Mouse (Mus musculus) embryo, embryonic 11.5 days (tissue): Measurements from ENCODE around the gene Rhof.

Experiments
- DNase-seq: peaks from one replicate; pipeline ENCODE4 v3.0.0-alpha.2; 2012; ENCODE audit warnings: low read depth, low spot score

Rhof gene

DNA sequence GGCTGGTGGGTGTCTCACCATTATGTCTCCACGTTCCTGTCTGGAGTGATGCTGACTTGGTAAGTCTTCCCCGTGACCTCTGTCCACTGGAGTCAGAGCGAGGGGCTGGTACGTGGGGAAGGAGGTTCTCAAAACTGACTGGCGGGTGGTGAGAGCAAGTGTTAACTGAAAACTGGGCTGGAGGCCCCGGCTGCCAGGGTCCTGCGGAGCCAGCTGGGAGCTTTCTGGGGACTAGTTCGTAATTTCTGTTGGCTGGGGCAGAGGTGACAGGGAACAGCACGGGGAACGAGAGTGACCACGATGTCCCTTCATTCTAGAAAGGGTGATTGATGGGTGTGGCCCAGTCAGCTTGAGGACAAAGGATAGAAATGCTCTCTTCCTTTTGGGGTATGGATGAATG lies 18.4 kb downstream of the Rhof start:
- no peak for DNase-seq

DNA sequence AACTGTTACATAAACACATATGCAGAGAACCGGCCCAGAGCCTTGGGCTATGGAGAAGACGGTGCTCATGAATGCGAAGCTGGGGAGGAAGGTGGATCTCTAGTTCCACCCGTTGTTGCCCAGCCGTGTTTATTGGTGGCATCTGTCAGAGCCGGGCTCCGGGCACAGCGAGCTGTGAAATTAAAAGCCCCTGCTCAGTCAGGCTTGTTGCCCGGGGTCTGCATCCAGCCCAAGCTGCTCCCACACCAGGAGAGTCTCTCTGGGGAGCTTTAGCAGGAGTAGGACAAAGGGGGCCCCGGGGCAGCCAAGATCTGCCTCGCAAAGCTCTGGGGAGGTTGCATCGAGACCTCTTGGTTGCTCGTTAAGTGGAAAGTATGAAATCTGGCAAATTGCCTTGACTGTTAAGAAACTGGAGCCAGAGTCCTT lies 22.2 kb downstream of the Rhof start:
- DNase-seq: no peak

DNA sequence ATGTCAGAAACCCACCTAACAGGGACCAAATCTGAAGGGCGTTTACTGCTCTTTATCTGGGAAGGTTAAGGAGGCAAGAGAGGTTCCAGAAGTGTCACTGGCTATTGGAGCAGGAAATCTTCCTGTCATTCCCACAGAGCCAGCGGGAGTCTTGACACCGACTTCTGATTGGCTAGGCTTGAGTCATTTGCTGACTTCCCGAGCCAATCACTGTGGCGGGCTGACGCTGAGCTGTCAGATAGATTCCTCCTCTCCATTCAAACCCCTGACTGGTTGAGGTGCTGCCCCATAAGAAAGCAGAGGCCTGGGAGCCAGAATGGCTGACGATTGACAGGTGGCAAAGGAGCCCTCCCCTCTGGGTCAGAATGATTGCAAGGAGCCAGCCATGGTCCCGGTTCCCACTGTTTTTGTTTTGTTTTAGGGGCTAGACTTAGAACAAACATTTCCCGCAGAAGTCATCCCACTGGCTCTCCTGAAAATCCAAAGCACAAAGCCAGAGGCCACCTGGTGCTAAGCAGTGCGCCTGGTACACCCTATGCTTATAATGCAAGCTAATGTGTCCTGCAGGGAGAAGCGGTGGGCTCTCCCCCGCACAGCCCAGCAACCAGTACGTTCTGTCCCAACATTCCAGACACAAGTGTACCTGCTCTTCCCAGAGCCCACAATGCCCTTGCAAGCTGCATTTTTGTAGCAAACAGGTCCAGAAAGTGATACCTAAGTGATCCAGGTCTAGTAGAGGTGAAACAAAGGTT lies 22.9 kb downstream of the Rhof start:
- DNase-seq: no peak

DNA sequence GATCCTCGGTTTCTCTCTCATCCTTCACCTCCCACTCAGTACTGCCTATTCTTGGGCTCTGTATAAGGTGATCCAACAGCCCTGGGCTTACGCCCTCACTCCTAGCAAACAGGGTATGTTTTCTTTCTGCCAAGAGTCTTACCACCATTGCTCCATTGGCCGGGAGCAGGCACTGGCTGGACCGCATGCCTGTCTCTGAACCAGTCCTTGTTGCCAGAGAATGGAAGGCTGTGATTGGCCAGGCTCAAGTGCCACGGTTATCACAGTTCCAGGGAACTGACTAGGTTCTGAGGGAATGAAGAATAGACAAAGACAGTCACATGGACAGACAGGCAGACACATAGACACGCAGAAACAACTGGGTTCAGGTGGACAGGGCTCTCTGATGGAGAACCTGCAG lies 27.7 kb downstream of the Rhof start:
- no peak for DNase-seq

DNA sequence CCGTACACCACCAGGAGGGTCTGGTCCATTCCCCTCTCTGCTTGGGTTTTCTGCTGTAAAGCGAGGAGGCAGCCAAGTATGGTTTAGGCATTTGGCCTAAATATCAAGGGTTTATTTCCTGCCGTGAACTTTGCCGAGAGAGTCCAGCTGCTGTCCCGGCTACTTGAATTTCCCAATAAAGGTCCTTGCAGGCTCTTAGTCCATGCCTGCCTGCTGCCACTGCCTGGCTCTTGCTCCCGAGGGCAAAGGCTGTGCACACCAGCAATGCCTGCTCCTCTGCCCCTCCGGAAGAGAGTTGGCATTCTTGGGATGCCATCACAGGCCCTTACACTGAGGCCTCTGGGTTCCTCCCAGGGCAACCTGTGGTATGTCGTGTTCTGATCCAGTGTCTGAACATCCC lies 28.9 kb downstream of the Rhof start:
- DNase-seq: no peak

DNA sequence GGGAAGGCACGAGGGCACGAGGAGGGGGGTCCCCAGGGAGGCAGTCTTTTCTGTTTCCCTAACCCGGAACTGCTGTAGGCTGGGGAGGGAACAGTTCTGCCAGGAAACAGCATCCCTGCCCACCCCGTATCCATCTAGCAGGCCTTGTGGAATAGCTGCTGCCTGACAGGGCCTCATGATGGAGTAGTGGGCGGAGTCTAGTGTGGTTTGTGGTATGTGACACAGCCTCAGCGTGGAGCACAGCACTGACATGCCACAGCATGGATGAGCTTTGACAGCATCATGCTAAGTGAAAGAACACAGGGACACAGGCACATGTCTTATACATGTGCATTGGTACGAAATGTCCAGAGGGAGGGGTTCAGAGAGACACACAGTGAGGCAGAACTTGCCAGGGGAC lies 30.1 kb downstream of the Rhof start:
- no peak for DNase-seq

DNA sequence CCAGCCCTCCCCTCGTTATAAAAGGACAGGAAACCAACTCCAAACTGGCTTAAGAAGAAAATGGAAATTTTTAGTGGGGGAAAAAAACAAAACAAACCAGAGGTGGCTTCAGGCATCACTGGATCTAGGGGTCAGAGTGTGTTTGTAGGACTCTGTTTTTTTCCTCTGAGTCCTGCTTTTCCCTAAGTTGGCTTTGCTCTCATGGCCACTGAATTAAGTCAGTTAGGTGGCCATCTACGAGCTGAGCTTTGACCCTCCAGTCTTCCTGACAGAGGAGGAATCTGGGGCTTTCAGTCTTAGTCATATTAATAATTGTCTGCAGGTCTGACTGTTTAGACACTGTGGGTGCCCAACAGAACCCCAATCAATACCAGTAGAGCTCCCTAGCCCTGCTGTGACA lies 34.0 kb downstream of the Rhof start:
- no peak for DNase-seq

DNA sequence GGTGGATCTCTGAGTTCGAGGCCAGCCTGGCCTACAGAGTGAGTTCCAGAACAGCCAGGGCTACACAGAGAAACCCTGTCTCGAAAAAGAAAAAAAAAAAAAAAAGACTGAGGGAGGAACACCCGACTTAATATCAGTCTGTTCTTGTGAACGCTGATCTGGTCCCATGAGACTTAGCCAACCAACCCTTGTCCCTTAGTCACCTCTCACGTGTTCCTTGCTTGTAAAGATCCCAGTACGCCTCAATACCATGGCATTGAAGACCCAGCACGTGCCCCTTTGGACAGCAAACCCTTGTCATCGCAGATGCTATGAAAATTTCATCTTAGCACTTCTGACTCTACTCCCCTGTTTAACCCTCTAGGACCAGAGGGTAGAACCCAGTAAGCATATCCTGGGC lies 36.2 kb downstream of the Rhof start:
- DNase-seq: no peak

DNA sequence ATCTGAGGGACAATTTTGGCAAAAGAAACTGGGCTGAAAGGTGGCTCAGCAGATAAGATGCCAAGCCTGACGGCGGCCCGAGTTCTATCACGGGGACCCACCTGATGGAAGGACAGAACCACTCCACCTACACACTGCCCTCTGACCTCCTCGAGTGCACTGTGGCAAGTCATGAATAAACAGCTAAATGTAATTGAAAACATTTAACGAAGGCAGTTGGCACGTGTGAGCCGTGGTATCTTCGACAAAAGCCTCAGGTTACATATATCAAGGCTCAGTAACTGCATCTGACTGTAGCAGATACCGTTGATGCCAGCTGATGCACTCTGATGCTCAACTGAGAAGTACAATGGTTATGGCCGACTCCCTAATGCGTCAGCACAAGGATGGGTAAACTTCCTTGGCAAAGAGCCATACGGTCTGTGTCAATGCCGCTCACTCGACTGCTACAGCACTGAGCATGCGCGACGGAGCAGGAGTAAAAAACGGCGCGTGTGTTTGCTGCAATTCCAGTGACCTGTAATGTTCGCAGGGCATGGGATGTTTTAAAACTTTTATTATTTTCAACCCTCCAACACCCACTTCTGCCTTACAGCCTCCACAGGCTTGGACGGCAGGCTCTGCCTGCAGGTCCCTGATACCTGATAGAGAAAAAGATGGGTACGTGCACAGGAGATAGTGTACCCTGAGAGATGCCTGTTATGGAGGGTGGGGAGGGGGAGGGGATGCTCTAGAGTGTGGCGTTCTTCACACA lies 38.1 kb downstream of the Rhof start:
- no peak for DNase-seq

DNA sequence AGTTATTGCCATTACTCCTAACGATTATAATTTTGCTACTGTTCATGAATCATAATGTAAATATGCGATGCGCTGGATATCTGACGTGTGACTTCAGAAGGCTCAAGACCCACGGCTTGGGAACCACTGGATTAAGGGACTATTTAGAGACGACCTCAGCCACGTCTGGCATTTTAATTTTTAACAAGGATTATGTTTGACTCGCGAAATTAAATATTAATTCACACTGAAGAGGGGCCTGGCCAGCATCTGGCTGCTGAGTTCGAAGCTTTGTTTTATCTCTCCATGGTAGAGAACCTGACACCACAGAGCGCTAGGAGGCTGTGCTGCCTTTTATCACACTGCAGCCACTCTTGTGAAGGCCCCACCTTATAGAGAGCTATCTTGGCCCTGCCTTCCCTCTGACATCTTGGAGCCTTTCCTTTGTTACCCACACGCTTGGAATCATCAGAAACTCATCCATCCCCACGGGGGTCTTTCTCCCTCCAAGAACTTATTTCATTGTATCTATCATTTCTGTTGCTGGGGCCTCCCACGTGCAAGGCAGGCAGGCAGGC lies 39.3 kb downstream of the Rhof start:
- DNase-seq: no peak

DNA sequence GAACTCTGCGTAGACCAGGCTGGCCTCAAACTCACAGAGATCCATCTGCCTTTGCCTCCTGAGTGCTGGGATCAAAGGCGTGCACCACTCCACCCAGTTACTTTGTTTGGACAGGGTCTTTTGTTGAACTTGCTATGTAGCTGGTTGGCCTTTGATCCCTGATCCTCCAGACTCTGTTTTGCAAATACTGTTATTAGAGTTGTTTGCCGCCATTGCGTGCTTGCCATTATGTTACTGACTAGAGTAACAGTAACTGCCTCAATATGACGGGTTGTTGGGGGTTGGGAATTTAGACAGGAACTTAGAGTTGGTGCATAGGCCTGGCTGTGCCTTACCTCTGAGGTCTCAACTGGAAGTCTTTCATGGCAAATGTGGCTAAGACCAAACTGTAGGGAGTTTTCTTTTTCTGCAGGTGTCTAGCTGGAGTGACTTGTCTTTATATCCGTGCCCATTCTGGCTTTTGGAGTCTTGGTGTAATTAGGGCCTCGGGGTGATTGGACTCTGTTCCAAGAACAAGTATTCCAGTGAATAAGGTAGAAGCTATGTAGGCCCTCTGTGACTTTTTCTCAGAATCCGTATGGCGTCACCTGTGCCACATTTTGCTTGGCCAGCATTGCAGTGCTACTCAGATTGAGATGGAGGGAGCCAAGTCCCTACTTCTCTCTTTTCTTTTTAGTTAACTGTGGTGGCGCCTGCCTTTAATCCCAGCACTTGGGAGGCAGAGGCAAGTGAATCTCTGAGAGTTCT lies 41.8 kb downstream of the Rhof start:
- DNase-seq: no peak

DNA sequence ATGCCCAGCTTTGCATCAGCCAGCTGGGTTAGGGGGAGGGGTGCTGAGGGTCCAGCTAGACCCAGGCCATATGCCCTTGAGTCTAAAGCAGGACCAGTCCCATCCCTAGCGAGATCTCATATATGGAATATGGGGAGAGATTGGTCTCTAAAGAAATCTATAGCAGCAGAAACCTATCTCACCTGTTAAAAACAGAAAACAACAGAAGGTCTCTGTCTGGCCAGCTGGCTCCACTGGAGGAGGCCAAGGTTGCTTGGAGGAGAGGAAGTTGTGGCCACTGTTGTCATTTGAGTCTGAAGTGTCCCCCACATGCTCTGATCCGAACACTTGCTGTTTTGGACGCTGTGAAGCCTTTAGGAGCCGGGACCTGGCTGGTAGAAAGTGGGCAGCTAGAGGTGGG lies 43.7 kb downstream of the Rhof start:
- no peak for DNase-seq

DNA sequence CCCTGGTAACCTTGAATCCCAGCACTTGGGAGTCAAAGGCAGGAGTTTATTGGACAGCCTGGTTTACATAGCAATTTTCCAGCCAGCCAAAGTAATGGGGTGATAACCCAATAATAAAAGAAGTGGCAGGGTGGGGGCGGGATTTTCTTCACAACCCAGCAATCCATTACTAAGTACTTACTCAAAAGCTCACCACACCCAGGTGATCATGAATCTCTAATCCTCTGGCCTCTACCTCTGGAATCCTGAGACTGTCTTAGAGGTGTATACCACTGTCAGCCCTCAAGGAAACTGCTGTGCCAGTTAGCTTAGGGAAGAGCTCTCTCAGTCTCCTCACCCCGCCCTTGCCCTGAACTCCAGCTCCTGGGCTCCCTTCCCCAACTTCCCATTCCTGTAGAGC lies 46.0 kb downstream of the Rhof start:
- no peak for DNase-seq

DNA sequence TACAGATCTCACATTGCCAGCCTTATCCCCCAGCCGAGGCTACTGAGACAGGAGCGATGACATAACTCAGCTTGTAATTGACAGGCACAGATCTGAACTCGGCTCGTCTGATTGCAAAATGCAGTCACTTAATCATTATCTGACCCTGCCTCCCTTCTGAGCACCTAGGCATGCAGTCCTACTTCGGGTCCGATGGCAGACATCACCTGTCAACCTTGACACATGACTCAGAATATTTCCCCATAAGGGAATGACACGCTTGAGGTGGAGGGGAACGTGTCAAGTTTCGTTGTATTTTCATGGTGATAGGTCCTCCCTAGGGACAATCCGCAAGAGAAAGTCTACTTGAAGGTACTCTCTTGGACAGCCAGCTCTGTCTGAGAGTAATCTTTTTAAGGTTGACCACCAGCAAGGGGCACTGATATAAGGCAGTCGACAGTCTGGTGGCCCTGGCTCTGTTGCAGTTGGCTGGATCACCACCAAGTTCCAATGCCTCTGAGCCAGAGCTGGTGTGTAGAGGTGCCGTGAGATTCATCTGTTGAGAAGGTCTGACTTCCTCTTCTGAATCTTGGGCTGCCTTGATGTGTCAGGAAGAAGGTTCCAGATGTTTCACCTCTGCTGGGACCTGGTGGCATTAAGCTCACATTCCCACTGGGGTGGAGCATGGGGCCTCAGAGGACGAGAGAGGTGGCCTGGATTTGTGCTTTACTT lies 49.0 kb downstream of the Rhof start:
- DNase-seq: no peak

DNA sequence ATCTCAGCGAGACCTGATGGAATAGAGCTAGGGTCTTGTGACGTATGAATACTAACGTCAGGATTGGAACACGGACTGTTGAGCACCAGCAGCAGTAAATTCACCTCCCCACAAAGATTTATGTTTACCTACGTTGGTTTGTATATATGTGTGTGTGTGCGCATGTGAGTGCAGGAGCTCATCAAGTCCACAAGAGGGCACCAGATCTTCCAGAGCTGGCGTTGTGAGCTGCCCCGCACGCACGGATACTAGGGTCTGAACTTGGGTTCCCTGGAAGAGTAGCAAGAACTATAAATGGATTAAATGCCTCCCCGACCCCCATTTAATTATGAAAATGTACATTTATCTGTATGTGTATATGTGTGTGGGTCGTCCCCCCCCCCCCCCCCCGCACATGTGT lies 52.0 kb downstream of the Rhof start:
- no peak for DNase-seq

DNA sequence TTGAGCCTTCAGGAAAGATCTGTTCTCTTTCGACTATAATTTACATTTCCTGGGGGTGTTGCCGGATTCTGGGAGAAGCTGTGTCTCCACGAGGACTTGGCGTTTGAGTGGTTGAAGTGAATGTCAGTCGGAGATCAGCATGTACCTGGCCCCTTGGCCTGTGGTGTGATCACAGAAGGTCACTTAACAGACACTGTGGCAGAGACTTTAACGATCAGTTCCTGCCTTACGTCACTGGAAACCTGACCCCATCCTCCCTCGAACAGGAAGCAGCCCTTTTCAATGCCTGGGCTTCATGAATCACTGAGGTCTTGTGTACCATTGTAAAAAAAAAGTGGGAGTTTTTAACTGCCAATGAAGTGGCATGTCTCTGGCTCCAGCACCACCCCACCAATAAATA lies 52.5 kb downstream of the Rhof start:
- DNase-seq: no peak

DNA sequence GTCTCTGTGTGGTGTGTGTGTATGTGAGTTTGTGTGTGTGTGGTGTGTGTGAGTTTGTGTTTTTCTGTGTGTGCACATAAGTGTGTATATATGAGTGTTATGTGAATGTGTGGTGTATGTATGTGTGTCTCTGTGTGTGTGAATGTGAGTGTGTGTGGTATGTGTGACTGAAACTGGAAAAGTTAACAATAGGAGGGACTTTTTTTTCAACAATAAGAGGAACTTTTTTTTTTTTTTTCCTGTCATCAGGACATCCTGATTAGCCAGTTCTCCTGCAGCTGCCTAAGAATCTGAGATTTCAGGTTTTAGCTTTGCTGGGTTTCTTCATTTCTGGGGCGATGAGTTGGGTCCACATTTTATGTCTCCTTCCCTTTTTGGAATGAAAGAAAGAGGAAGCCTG lies 52.9 kb downstream of the Rhof start:
- DNase-seq: no peak

DNA sequence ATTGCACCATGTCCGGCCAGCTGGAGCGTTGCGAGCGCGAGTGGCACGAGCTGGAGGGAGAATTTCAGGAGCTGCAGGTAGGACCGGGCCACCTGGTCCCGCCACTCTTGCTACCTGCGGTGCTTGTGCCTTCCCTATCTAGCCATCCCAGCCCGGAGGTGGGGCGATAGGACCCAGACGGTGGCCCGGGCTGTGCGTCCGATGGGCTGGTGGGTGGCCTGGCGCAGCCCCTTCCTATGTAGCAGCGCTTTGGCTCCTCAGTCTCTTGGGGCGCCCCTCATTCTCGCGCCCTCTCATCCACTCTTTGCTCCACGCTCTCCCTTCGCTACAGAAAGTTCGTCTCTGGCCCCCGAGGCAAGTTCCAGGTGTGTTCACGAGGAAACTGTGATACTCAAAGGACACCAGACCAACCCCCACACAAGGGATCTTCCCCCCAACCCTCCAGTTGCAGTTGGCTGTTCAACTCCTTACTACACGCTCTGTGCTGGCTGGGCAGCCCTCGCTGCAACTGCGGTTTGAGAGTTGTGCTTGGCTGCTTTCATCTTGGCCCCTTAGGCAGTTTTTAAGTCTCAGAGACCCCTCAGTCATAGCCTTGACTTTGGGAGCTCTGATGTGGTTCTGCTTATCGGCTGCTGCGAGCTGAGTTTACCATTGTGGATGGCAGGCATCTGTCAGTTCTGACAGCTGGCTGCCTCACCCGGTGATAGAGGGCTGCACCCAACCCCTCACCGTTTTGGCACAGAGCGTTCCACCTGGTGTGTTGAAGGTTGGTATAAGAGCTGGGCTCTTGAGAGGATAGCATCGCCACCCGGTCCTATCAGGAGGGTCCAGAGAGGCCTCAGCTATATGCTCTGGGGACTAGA lies 55.8 kb downstream of the Rhof start:
- DNase-seq: no peak

DNA sequence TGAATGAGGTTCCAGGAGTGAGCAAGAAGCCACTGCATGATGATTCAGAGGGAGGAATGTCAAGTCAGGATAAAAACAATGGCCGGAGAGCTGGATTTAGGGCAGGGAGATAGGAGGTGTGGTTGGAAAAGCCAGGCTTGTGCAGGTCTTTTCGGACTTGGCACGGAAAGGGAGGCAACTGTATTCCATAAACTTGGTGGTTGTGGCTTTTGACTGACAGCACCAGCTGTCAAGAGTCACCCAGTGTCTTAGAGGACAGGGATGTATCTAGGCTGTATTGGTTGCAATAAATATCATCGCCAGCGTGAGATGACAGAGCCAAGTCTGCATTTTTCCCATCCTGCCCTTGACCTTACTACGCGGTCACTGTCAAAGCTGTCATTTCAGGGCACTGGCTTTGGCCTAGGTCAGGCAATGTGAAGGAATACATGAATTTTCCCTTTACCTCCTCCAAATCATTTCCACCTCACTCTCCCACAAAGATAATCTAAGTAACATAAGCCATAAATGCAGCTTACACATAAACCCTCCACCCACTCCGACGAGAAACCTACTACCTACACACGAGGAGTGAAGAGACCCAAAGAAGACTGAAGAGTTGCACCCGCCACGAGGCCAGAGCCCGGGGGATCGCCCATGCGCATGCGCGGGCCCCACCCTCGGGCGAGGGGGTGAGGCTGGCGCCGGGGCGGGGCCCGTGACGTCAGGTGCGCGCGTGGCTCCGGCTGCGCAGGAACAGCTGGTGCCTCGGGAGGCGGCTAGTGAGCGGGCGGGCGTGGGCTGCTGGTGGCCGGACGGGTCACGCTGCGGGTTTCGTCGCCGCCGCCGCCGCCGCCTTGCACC lies 56.7 kb downstream of the Rhof start:
- peak; percentile 84 for DNase-seq

DNA sequence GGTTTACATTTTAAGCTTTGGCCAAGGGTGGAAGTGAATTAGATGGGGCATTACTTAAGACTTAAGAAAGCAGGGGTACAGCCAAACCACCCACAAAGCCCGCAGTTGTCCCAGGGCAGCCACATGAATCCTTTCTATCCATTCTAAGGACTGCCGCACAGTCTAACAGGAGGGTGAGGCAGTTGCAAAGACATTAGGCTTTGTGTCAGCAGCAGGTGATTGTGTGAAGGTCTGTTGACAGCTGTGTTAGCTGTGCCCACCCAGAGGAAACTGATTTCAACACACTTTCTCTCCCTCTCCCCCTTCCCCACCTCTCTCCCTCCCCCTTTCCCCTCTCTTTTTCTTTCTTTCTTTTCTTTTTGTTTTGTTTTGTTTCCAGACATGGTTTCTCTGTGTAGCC lies 63.8 kb downstream of the Rhof start:
- DNase-seq: no peak
